Mouse (Mus musculus) heart, postnatal 0 days (tissue): ENCODE data around the gene Cdk14. TPM values are rescaled to one million over a fixed set of nuclear protein-coding genes. Genes with fewer than 3 reads are reported as not detected.

Source experiments
- ATAC-seq: fragments of 200-750 bp; cut with Nextera tagmentation; 2 replicates; pipeline ENCODE4 v1.8.0; 2017; ENCODE audit warnings: low read depth, moderate number of reproducible peaks, moderate library complexity; ENCODE audit not compliant: insufficient read depth
- DNase-seq: peaks from one replicate; pipeline ENCODE4 v3.0.0-alpha.2; 2016; ENCODE audit warnings: low spot score
- H3K27ac ChIP-seq: fragments of 300-500 bp; sonication (generic); 2 replicates; pipeline ENCODE4 v1.5.1; 2014; ENCODE audit warnings: low read depth, mild to moderate bottlenecking
- H3K27me3 ChIP-seq: fragments of 300-500 bp; sonication (generic); 2 replicates; pipeline ENCODE4 v1.6.1; 2014; ENCODE audit warnings: low read length, mixed read lengths; ENCODE audit not compliant: control insufficient read depth, insufficient read depth
- H3K36me3 ChIP-seq: fragments of 300-500 bp; sonication (generic); replicated peaks from 2 replicates; pipeline ENCODE4 v1.6.1; 2014; ENCODE audit warnings: low read length, mixed read lengths; ENCODE audit not compliant: control insufficient read depth, insufficient read depth
- H3K4me1 ChIP-seq: fragments of 300-500 bp; sonication (generic); 2 replicates; pipeline ENCODE4 v1.6.1; 2014; ENCODE audit warnings: antibody characterized with exemption; ENCODE audit not compliant: control insufficient read depth, insufficient read depth
- H3K4me2 ChIP-seq: fragments of 300-500 bp; sonication (generic); 2 replicates; pipeline ENCODE4 v1.6.1; 2014; ENCODE audit warnings: low read depth, mild to moderate bottlenecking, low read length, moderate library complexity
- H3K4me3 ChIP-seq: fragments of 300-500 bp; sonication (generic); 2 replicates; pipeline ENCODE4 v1.5.1; 2014; ENCODE audit warnings: low read depth, low read length
- H3K9ac ChIP-seq: fragments of 300-500 bp; sonication (generic); replicated peaks from 2 replicates; pipeline ENCODE4 v1.6.1; 2014; ENCODE audit warnings: low read depth, low read length, mixed read lengths
- H3K9me3 ChIP-seq: fragments of 300-500 bp; sonication (generic); replicated peaks from 2 replicates; pipeline ENCODE4 v1.6.1; 2016; ENCODE audit warnings: low read length; ENCODE audit not compliant: control insufficient read depth
- CTCF ChIP-seq: IDR thresholded peaks from 2 replicates; pipeline ENCODE4 v1.5.1; 2016; ENCODE audit warnings: antibody characterized with exemption, control low read depth, low read depth
- EP300 ChIP-seq: IDR thresholded peaks from 2 replicates; pipeline ENCODE4 v1.6.1; 2016; ENCODE audit warnings: antibody characterized with exemption, low read depth
- WGBS: fragments of 180-500 bp; shearing (Covaris S2); extraction: QIAGEN DNeasy Blood & Tissue Kit; methylation state at CpG from one replicate; pipeline ENCODE4 v1.1.7; 2014; 5-methylcytosine and 5-hydroxymethylcytosine counted together
- polyA plus RNA-seq: library from polyadenylated mRNA; unstranded; fragments of >200 nt; fragmentation: Nextera tagmentation; extraction: Ambion mirVana; gene quantifications from 2 replicates; pipeline ENCODE4 v1.2.1, GENCODE M21; 2015
- total RNA-seq: library from RNA; depleted of rRNA; stranded (reverse); fragments of >200 nt; gene quantifications from 2 replicates; pipeline ENCODE4 v1.2.3, GENCODE M21; 2014; ENCODE audit warnings: low replicate concordance

The Cdk14 gene
- total and polyA plus RNA-seq, 2 experiments from 2014 or later, result 5.8 to 17.5 TPM

DNA sequence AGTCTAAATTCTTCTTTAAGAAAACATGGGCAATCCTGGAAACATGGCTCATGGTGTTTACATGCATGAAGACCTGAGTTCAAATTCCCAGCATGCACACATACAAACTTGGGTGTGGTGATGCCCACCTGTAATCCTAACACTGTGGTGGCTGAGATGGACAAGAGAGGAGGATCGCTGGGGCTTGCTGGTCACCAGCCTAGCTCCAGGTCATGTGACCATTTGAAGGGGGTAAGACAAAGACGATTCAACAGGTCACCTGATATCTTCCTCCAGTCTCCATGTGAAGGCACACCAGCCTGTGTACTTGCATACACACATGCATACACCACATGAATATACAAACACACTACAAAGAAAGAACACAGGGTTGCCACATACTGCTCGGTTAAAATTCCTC lies 406.3 kb downstream of the Cdk14 start:
- H3K9ac ChIP-seq, result no peak overlapping the region
- no peak overlapping the region for H3K4me2 ChIP-seq
- no peaks in the 10 kb centered on the region for H3K27me3 ChIP-seq
- H3K9me3 ChIP-seq, result no peaks in the 10 kb centered on the region
- WGBS, result 78% methylated on average over 3 of the region's 3 CpGs
- no peaks in the 10 kb centered on the region for H3K4me1 ChIP-seq
- no peak overlapping the region for H3K27ac ChIP-seq
- H3K4me3 ChIP-seq, result no peak overlapping the region
- TF ChIP-seq CTCF (no peak), EP300 (no peak)
- H3K36me3 ChIP-seq, result no peaks in the 10 kb centered on the region
- DNase-seq (no peak), ATAC-seq (no peak)

DNA sequence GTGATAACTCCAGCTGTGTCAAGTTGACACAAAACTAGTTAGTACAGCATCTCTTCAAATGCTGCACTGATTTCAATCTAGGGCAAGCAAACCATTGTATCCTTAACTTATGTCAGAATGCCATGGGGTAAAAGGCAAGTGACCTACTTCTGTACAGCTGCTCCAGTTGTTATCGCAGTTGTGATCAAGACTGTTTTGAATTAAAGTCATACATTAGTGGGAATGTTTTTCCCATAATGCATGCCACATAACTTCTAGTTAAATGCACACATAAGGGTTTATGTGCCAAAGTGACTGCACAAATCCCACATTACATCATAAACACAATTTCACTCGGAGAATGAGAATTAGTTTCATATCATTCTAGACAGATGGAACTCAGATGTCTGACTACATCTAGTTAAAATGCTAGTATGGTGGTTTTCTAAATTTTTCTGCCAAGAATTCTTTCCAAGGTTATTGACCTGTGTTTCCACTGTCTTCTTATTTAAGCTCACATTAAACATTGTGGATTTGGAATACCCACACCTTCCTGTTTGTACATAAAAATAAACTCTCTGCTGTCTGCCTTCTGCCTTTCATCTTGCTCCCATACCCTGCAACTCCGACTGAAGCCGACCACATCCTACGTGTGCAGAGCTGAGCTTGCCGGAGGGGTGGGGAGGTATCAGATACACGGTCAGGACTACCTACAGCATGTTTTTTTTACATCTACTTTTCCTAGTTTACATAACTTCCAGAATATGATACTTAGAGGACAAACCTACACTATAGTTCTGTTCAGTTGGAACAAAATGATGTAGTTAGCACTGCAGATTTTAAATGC lies 407.4 kb downstream of the Cdk14 start:
- no peak overlapping the region for H3K4me2 ChIP-seq
- WGBS, result 73% methylated on average over 7 of the region's 7 CpGs
- no peaks in the 10 kb centered on the region for H3K9me3 ChIP-seq
- no peak overlapping the region for H3K9ac ChIP-seq
- H3K36me3 ChIP-seq, result no peaks in the 10 kb centered on the region
- H3K27me3 ChIP-seq, result no peaks in the 10 kb centered on the region
- ATAC-seq (no peak), DNase-seq (no peak)
- no peak overlapping the region for H3K4me3 ChIP-seq
- H3K27ac ChIP-seq, result no peak overlapping the region
- no peaks in the 10 kb centered on the region for H3K4me1 ChIP-seq
- TF ChIP-seq CTCF (no peak), EP300 (no peak)

DNA sequence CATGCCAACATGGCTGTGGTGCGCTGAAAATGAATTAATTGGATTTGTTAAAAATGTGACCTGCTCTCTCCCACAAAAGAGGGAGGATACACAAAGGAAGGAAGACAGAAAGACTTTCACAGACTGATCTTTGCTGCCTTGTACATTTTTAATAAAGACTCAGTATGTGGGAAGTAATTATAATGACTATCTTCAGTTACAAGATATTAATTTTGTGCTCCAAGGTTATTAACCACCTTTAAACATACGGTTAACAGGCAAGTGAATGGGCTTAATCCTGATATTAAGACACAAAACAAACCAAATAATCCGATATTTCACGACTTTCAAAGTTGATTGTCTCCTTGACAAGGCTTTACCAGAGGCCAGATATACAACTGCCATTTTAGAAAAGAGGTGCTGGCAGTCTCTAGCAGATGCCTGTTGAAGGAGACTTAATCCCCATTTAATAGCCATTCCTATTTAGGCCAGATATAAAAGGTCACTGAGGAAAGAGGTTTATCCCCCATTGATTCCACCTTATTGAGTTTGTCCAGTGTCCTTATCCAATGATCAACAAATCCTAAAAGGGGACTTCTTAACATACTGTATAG lies 411.9 kb downstream of the Cdk14 start:
- ATAC-seq (no peak), DNase-seq (no peak)
- H3K9me3 ChIP-seq, result no peaks in the 10 kb centered on the region
- no peaks in the 10 kb centered on the region for H3K4me1 ChIP-seq
- no peak overlapping the region for H3K27ac ChIP-seq
- no peaks in the 10 kb centered on the region for H3K27me3 ChIP-seq
- H3K4me3 ChIP-seq, result no peak overlapping the region
- no peak overlapping the region for H3K4me2 ChIP-seq
- no peaks in the 10 kb centered on the region for H3K36me3 ChIP-seq
- 88% methylated on average over 4 of the region's 4 CpGs for WGBS
- no peak for TF ChIP-seq CTCF
- TF ChIP-seq EP300, result no peak
- H3K9ac ChIP-seq, result no peak overlapping the region

DNA sequence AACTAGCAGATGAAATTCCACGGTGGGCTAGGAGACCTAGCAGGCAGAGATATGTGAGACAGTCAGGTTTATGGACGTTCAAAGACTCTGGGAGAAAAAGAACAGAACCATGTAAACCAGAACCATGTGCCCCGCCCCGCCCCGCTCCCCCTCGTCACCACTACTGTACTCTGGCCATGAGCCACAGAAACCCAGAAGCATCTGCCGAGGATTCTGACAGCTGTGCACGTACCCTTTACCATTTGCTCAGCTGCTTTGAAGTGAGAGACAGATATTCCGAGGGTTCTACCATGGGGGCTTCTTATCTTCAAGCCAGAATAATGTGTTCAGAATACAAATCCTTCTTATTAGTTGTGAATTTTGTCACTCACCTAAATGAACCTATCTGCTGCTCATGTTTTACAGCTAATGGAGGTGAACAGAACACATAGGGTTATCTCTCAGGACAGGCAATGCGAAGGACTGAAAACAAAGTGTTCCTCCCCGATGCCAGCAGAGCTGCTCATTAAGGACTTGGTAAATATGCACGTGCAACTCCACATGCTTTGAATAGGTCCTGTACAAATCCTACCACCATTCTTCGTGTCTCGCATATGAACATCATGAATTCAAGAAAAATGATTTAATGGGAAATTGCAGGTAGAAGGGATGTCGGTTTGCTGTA lies 412.5 kb downstream of the Cdk14 start:
- no peaks in the 10 kb centered on the region for H3K9me3 ChIP-seq
- ATAC-seq (no peak), DNase-seq (no peak)
- H3K4me2 ChIP-seq, result no peak overlapping the region
- WGBS, result 80% methylated on average over 15 of the region's 15 CpGs
- no peaks in the 10 kb centered on the region for H3K36me3 ChIP-seq
- no peak overlapping the region for H3K4me3 ChIP-seq
- no peak overlapping the region for H3K27ac ChIP-seq
- H3K4me1 ChIP-seq, result no peaks in the 10 kb centered on the region
- no peaks in the 10 kb centered on the region for H3K27me3 ChIP-seq
- no peak for TF ChIP-seq CTCF
- no peak for TF ChIP-seq EP300
- H3K9ac ChIP-seq, result no peak overlapping the region

DNA sequence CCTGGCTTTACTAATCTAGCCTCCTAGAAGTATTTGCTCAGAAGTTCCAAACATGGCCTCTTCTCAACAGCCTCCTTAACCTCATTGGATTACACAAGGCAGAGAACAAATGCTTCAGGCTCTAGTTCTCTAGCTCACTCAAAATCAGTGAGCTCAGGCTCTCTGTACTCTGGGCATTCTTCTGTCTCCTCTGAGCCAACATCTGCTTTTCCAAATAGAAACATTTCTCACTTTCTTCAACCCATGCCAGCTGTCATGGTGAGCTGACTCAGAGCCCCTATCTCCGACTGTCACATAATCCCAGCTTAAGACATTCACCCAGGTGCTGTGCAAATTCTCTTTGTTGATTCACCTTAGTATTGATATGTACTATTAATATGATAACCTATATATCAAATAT lies 414.5 kb downstream of the Cdk14 start:
- no peak for TF ChIP-seq EP300
- no peak for TF ChIP-seq CTCF
- no peak overlapping the region for H3K9ac ChIP-seq
- no peak for ATAC-seq

More for the DNA sequence above, 414.5 kb downstream of the Cdk14 start:
- DNase-seq, result no peak
- no peaks in the 10 kb centered on the region for H3K4me1 ChIP-seq
- no peak overlapping the region for H3K4me3 ChIP-seq
- no peak overlapping the region for H3K4me2 ChIP-seq
- H3K27me3 ChIP-seq, result no peaks in the 10 kb centered on the region
- H3K9me3 ChIP-seq, result no peaks in the 10 kb centered on the region
- WGBS, result 81% methylated on average over 1 of the region's 1 CpGs
- H3K36me3 ChIP-seq, result no peaks in the 10 kb centered on the region
- no peak overlapping the region for H3K27ac ChIP-seq
